Mouse (Mus musculus) MEL (cell line): ENCODE measurements around the gene Cdk17. TPM values are rescaled to one million over a fixed set of nuclear protein-coding genes. Genes with fewer than 3 reads are reported as not detected.

Experiments
- DNase-seq: peaks from one replicate; pipeline ENCODE4 v3.0.0; 2011; ENCODE audit warnings: low read depth, low spot score
- H3K27ac ChIP-seq: 2 replicates; pipeline ENCODE4 v1.5.1; 2012; ENCODE audit warnings: low read depth, mild to moderate bottlenecking, control low read depth, low read length, moderate library complexity; ENCODE audit not compliant: control insufficient read depth
- H3K27me3 ChIP-seq, 2 experiments: fragments of 150-350 bp in 1 of 2; sonication (generic) in 1 of 2; 2 replicates each; pipeline ENCODE4 v1.6.1; 2012; ENCODE audit warnings: low read length in 2 of 2, mild to moderate bottlenecking in 2 of 2, improper control_type of control experiment in 1 of 2, moderate library complexity in 1 of 2; ENCODE audit not compliant: insufficient read depth in 2 of 2, control insufficient read depth in 1 of 2
- H3K36me3 ChIP-seq, 2 experiments: 2 replicates each; pipeline ENCODE4 v1.6.1; 2012 to 2014; ENCODE audit warnings: low read length in 2 of 2, improper control_type of control experiment in 1 of 2, inconsistent platforms in 1 of 2, mild to moderate bottlenecking in 1 of 2; ENCODE audit not compliant: insufficient read depth in 2 of 2, control insufficient read depth in 1 of 2
- H3K4me1 ChIP-seq, 2 experiments: fragments of 150-350 bp in 1 of 2; sonication (generic) in 1 of 2; 2 replicates each; pipeline ENCODE4 v1.6.1; 2012; ENCODE audit warnings: low read length in 2 of 2, improper control_type of control experiment in 1 of 2, mild to moderate bottlenecking in 1 of 2; ENCODE audit not compliant: insufficient read depth in 2 of 2, control insufficient read depth in 1 of 2
- H3K4me3 ChIP-seq, 2 experiments: fragments of 150-350 bp in 1 of 2; sonication (generic) in 1 of 2; 2 replicates each; pipeline ENCODE4 v1.5.1; 2012; ENCODE audit warnings: low read depth in 2 of 2, low read length in 2 of 2, mild to moderate bottlenecking in 2 of 2, moderate library complexity in 2 of 2, control low read depth in 1 of 2, improper control_type of control experiment in 1 of 2; ENCODE audit not compliant: control insufficient read depth in 1 of 2, insufficient read depth in 1 of 2
- H3K79me2 ChIP-seq: 2 replicates; pipeline ENCODE4 v1.6.1; 2012; ENCODE audit warnings: mild to moderate bottlenecking, low read length, moderate library complexity; ENCODE audit not compliant: control insufficient read depth, poor library complexity, insufficient read depth
- H3K9ac ChIP-seq: 2 replicates; pipeline ENCODE4 v1.6.1; 2012; ENCODE audit warnings: low read depth, mild to moderate bottlenecking, control low read depth, low read length, moderate library complexity; ENCODE audit not compliant: control insufficient read depth, poor library complexity, severe bottlenecking
- H3K9me3 ChIP-seq: fragments of 150-350 bp; sonication (generic); replicated peaks from 2 replicates; pipeline ENCODE4 v1.6.1; 2012; ENCODE audit warnings: mild to moderate bottlenecking, low read length, improper control_type of control experiment, moderate library complexity; ENCODE audit not compliant: insufficient read depth
- CTCF ChIP-seq, 3 experiments: IDR thresholded peaks in 2 of 3; conservative IDR thresholded peaks in 1 of 3; 2 replicates each; pipeline ENCODE4 v1.5.1; 2011 to 2012; ENCODE audit warnings: low read length in 3 of 3, low read depth in 2 of 3, mild to moderate bottlenecking in 2 of 3, improper control_type of control experiment in 1 of 3, inconsistent platforms in 1 of 3, mixed read lengths in 1 of 3, moderate library complexity in 1 of 3; ENCODE audit not compliant: control insufficient read depth in 1 of 3, insufficient read depth in 1 of 3, poor library complexity in 1 of 3, severe bottlenecking in 1 of 3
- HCFC1 ChIP-seq: IDR thresholded peaks from 2 replicates; pipeline ENCODE4 v1.6.1; 2012; ENCODE audit warnings: low read depth, mild to moderate bottlenecking, inconsistent platforms, low read length, improper control_type of control experiment, moderate library complexity
- MEF2A ChIP-seq: IDR thresholded peaks from 2 replicates; pipeline ENCODE4 v1.6.1; 2014; ENCODE audit warnings: low read depth, mild to moderate bottlenecking, inconsistent platforms, low read length, improper control_type of control experiment; ENCODE audit not compliant: poor library complexity, insufficient replicate concordance, severe bottlenecking; ENCODE audit errors: extremely low read depth
- MYB ChIP-seq: IDR thresholded peaks from 2 replicates; pipeline ENCODE4 v1.6.1; 2011; ENCODE audit warnings: mild to moderate bottlenecking, low read depth, low read length, improper control_type of control experiment
- MYC ChIP-seq: IDR thresholded peaks from 2 replicates; pipeline ENCODE4 v1.6.1; 2011; ENCODE audit warnings: low read depth, mild to moderate bottlenecking, low read length, improper control_type of control experiment, moderate library complexity
- POLR2A ChIP-seq, 2 experiments: IDR thresholded peaks; 2 replicates each; pipeline ENCODE4 v1.6.1; 2011 to 2012; ENCODE audit warnings: low read length in 2 of 2, mild to moderate bottlenecking in 2 of 2, control low read depth in 1 of 2, improper control_type of control experiment in 1 of 2, low read depth in 1 of 2, moderate library complexity in 1 of 2; ENCODE audit not compliant: control insufficient read depth in 1 of 2, insufficient read depth in 1 of 2, poor library complexity in 1 of 2
- SIN3A ChIP-seq: IDR thresholded peaks from 2 replicates; pipeline ENCODE4 v1.6.1; 2012; ENCODE audit warnings: low read length, improper control_type of control experiment, inconsistent platforms
- USF1 ChIP-seq: IDR thresholded peaks from 2 replicates; pipeline ENCODE4 v1.6.1; 2014; ENCODE audit warnings: low read depth, mild to moderate bottlenecking, inconsistent platforms, low read length, improper control_type of control experiment, moderate library complexity
- ZNF384 ChIP-seq: IDR thresholded peaks from 2 replicates; pipeline ENCODE4 v1.6.1; 2012; ENCODE audit warnings: low read depth, mild to moderate bottlenecking, inconsistent platforms, low read length, improper control_type of control experiment
- polyA plus RNA-seq, 2 experiments: library from polyadenylated mRNA; stranded (reverse) in 1 of 2; unstranded in 1 of 2; fragments of >175 nt in 1 of 2; fragments of >200 nt in 1 of 2; gene quantifications; 2 replicates each; pipeline versions ENCODE4 v1.2.1 to v1.2.4; 2012; ENCODE audit warnings: low replicate concordance in 2 of 2, low read depth in 1 of 2; ENCODE audit not compliant: insufficient read length in 2 of 2, insufficient read depth in 1 of 2, missing spikeins in 1 of 2
- total RNA-seq: library from RNA; depleted of rRNA; stranded (reverse); fragments of 300-350 nt; gene quantifications from 2 replicates; pipeline ENCODE4 v1.2.3, GENCODE M21; 2012

Gene Cdk17
- total and polyA plus RNA-seq, 3 experiments, result 25.6 to 155 (median 32.9) TPM

DNA sequence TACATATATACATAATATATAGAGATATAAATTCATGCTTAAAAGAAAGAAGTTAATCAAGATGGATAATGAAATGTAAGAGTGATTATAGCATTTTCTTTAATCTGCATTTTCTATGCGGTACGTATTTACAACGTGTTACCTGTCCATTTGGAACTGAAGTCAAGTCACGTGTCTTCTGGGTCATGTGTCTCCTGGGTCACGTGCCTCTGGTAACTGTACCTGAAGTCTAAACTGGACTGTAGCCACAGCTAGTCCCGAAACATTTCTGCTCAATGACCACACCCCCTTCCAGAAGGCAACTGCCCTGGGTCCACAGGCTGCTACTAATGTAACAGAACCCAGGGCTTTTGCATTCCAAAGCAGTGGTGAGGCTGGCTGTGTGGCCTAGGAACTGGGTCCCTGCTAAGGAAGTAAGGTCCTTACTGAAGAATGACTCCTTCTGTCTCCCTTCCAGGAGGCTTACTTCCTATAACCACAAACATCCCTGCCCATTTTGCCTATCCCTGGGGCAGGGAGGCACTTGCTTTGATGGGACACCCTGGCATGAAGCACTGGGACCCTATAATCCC, 110.3 kb downstream of the Cdk17 start:
- Histone ChIP-seq H3K4me1 (peaks cover 2 to 12% of the 10 kb centered on the region in 2 experiments; a peak in 3 of 4 replicates), H3K79me2 (no peaks in the 10 kb centered on the region)

GRCm38 (mm10) chr10:93271831-93272230, 111.2 kb downstream of the Cdk17 start:
- Histone ChIP-seq H3K79me2 (no peaks in the 10 kb centered on the region), H3K27ac (no peak overlapping the region), H3K27me3 (no peaks in the 10 kb centered on the region), H3K36me3 (peaks cover 0 to 7% of the 10 kb centered on the region in 2 experiments; a peak in 2 of 4 replicates), H3K9ac (no peak overlapping the region), H3K4me1 (peaks cover 2 to 12% of the 10 kb centered on the region in 2 experiments; a peak in 3 of 4 replicates), H3K4me3 (no peak overlapping the region), H3K9me3 (no peaks in the 10 kb centered on the region)
- no peak for TF ChIP-seq MYC
- no peak for TF ChIP-seq HCFC1
- no peak for TF ChIP-seq MEF2A
- no peak for TF ChIP-seq ZNF384
- TF ChIP-seq SIN3A, result no peak
- DNase-seq, result no peak

More for the DNA sequence above, 110.3 kb downstream of the Cdk17 start:
- peaks cover 0 to 7% of the 10 kb centered on the region in 2 experiments; a peak in 2 of 4 replicates for H3K36me3 ChIP-seq
- no peak for DNase-seq
- H3K4me3 ChIP-seq, result no peak overlapping the region
- no peaks in the 10 kb centered on the region for H3K9me3 ChIP-seq
- TF ChIP-seq MYB, result no peak
- TF ChIP-seq USF1, result peak; percentile 35; the same call in 1 of the 2 replicates
- H3K27me3 ChIP-seq, result no peaks in the 10 kb centered on the region
- no peak overlapping the region for H3K9ac ChIP-seq
- H3K27ac ChIP-seq, result no peak overlapping the region

GRCm38 (mm10) chr10:93272986-93273982, 112.6 kb downstream of the Cdk17 start:
- Histone ChIP-seq H3K4me1 (peaks cover 2 to 12% of the 10 kb centered on the region in 2 experiments; a peak in 3 of 4 replicates), H3K27me3 (no peaks in the 10 kb centered on the region), H3K27ac (no peak overlapping the region), H3K36me3 (peaks cover 0 to 7% of the 10 kb centered on the region in 2 experiments; a peak in 2 of 4 replicates), H3K79me2 (no peaks in the 10 kb centered on the region), H3K9ac (no peak overlapping the region), H3K9me3 (no peaks in the 10 kb centered on the region), H3K4me3 (no peak overlapping the region)
- TF ChIP-seq CTCF (IDR thresholded peaks at IDR 0.05 in 2 of 3, conservative IDR thresholded peaks at IDR 0.05 in 1 of 3; ENCODE audit: control insufficient read depth in 1 of 3, insufficient read depth in 1 of 3, low read depth in 2 of 3, low read length in 3 of 3, poor library complexity in 1 of 3, severe bottlenecking in 1 of 3), result peak in 2 of 3 experiments; percentile 38 to 46; a peak in 4 of 6 replicates
- TF ChIP-seq POLR2A (IDR thresholded peaks at IDR 0.05; ENCODE audit: control insufficient read depth in 1 of 2, insufficient read depth in 1 of 2, low read depth in 1 of 2, low read length in 2 of 2, poor library complexity in 1 of 2), result no peak
- peak; percentile 51 for DNase-seq
